Mouse (Mus musculus) hindbrain, embryonic 15.5 days (tissue): ENCODE data around the gene Emc9. TPM values are rescaled to one million over a fixed set of nuclear protein-coding genes. Genes with fewer than 3 reads are reported as not detected.

Source experiments
- ATAC-seq: fragments of 200-750 bp; cut with Nextera tagmentation; 2 replicates; pipeline ENCODE4 v1.8.0; 2017; ENCODE audit warnings: low read depth, moderate number of reproducible peaks, moderate TSS enrichment; ENCODE audit not compliant: low FRiP score
- H3K27ac ChIP-seq: fragments of 300-500 bp; sonication (generic); replicated peaks from 2 replicates; pipeline ENCODE4 v1.5.1; 2015; ENCODE audit warnings: mild to moderate bottlenecking, inconsistent platforms
- H3K27me3 ChIP-seq: fragments of 300-500 bp; sonication (generic); 2 replicates; pipeline ENCODE4 v1.6.1; 2015; ENCODE audit warnings: control low read depth, inconsistent platforms
- H3K36me3 ChIP-seq: fragments of 300-500 bp; sonication (generic); 2 replicates; pipeline ENCODE4 v1.6.1; 2015; ENCODE audit warnings: control low read depth, inconsistent platforms
- H3K4me1 ChIP-seq: fragments of 300-500 bp; sonication (generic); replicated peaks from 2 replicates; pipeline ENCODE4 v1.6.1; 2015; ENCODE audit warnings: control low read depth, inconsistent platforms
- H3K4me2 ChIP-seq: fragments of 300-500 bp; sonication (generic); 2 replicates; pipeline ENCODE4 v1.6.1; 2015; ENCODE audit warnings: moderate library complexity, mild to moderate bottlenecking, inconsistent platforms
- H3K4me3 ChIP-seq: fragments of 300-500 bp; sonication (generic); 2 replicates; pipeline ENCODE4 v1.5.1; 2015; ENCODE audit warnings: mild to moderate bottlenecking, inconsistent platforms
- H3K9ac ChIP-seq: fragments of 300-500 bp; sonication (generic); 2 replicates; pipeline ENCODE4 v1.6.1; 2015; ENCODE audit warnings: inconsistent platforms
- H3K9me3 ChIP-seq: fragments of 300-500 bp; sonication (generic); 2 replicates; pipeline ENCODE4 v1.6.1; 2016; ENCODE audit warnings: control low read depth, inconsistent platforms
- WGBS: fragments of 180-500 bp; shearing (Covaris S2); methylation state at CpG from one replicate; pipeline ENCODE4 v1.1.7; 2015; 5-methylcytosine and 5-hydroxymethylcytosine counted together
- polyA plus RNA-seq: library from polyadenylated mRNA; unstranded; fragments of >200 nt; fragmentation: Nextera tagmentation; extraction: Ambion mirVana; gene quantifications from 2 replicates; pipeline ENCODE4 v1.2.1, GENCODE M21; 2015

Gene Emc9
- polyA plus RNA-seq, result 42.0 and 48.9 TPM in 2 replicates

DNA sequence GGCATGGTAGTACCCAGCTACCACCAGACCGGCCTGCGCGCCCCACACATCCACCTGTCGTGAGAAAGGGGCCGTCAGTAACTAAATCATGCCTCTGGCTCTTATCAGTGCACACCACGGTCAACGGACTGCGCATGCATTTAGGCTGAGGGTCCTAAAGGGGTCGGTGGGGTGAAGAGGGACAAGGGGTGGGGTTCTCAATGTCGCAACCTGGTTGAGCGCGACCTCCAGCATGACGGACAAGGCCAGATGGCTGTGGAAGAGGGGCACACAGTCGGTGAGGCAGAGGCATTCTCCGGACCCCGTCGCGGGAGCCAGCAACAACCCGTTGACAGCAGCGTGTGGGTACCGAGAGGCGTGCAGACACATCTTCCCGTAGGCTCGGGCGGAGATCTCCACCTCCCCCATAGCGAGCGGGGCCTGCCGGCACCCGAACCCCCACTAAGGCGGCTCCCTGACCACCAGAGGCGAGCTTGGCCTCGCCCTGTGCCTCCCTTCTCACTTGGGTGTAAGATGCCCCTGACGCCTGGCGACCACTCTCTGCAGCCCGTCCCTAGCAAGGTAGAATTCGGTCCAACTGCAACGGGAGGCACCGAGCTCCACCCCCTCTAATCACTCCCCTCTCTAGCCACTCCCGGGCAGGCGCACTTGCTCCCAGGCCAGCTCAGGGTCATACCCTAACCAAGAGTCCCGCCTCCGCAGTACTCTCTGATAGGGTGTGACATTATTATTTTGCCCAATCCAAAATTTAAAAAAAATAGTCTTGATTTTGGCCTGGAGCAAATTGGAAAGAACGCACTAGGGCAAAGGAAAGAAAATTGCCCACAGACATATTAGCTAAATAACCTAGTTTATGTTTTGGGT lies at the start of gene Emc9:
Gene Emc9, minus strand, starts transcription at position 601 of the 864 bp plus-strand sequence.
- Histone ChIP-seq H3K36me3 (peaks cover 26% of the 10 kb centered on the region), H3K27ac (peak within 1 kb of the TSS; percentile 56), H3K4me2 (peak within 1 kb of the TSS; percentile 77), H3K9me3 (no peaks in the 10 kb centered on the region), H3K4me3 (peak within 1 kb of the TSS; percentile 46), H3K27me3 (no peaks in the 10 kb centered on the region), H3K9ac (peak within 1 kb of the TSS; percentile 50), H3K4me1 (peaks cover 16% of the 10 kb centered on the region)
- WGBS, result 3% methylated on average over 43 of the region's 43 CpGs
- ATAC-seq, result peak; percentile 77

DNA sequence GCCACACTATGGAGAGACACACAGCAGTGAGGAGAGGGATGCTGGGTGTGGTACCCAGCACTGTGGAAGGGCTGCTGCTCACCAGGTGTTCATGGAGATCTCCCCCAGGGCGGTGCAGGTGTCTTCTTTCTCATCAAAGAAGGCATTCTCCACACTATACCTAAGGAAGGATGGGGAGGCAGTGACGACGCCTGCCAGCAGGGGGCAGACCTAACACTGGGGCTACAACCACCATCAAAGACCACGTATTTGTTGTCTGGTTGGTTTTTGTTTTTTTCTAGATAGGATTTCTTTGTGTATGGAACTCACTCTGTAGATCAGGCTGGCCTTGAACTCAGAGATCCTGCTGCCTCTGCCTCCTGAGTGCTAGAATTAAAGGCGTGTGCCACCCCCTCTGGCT lies 44.2 kb upstream of the Emc9 start:
- Histone ChIP-seq H3K4me2 (no peak overlapping the region), H3K4me1 (peaks cover 5% of the 10 kb centered on the region), H3K27me3 (no peaks in the 10 kb centered on the region), H3K4me3 (no peak overlapping the region), H3K9ac (no peak overlapping the region), H3K9me3 (no peaks in the 10 kb centered on the region), H3K36me3 (peaks cover 90% of the 10 kb centered on the region), H3K27ac (no peak overlapping the region)
- 48% methylated on average over 5 of the region's 5 CpGs for WGBS
- ATAC-seq, result no peak

DNA sequence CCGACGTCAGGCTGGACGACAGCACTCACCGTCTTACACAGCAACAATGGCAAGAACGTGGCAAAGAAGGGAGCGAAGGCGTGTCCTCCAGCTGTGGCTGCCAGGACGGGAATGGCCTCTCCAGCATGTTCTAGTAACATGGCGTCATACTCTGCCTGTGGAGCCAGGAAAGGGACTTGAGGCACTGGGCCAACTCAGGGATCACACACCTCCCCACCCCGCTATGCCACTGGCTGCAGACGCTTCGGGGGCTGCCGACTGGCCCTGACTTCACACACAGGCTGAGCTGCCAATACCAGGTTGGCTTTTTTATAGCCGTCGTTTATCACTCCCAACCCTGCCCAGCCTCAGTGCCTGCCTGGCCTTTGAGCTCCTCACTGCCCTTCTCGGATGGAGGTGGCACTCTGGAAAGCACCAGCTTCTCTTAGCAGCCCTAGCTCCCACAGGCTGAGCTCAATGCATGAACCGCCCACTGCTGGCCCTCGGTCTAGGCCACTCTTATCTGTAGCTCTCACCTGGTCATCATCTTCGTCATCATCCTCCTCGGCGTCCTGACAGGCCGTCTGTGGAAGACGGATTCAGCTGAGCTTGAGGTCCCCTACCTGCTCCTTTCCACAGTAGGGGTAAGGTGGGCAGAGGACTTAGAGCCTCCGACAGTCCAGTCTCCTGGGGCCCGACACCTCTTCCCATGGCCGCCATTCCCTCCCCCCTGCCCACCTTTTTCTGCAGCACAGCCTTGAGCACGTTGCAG lies 43.1 kb upstream of the Emc9 start:
- Histone ChIP-seq H3K9ac (no peak overlapping the region), H3K4me2 (no peak overlapping the region), H3K4me3 (no peak overlapping the region), H3K9me3 (no peaks in the 10 kb centered on the region), H3K4me1 (no peaks in the 10 kb centered on the region), H3K36me3 (peaks cover 82% of the 10 kb centered on the region), H3K27ac (no peak overlapping the region), H3K27me3 (no peaks in the 10 kb centered on the region)
- WGBS, result 91% methylated on average over 27 of the region's 27 CpGs
- ATAC-seq, result no peak

DNA sequence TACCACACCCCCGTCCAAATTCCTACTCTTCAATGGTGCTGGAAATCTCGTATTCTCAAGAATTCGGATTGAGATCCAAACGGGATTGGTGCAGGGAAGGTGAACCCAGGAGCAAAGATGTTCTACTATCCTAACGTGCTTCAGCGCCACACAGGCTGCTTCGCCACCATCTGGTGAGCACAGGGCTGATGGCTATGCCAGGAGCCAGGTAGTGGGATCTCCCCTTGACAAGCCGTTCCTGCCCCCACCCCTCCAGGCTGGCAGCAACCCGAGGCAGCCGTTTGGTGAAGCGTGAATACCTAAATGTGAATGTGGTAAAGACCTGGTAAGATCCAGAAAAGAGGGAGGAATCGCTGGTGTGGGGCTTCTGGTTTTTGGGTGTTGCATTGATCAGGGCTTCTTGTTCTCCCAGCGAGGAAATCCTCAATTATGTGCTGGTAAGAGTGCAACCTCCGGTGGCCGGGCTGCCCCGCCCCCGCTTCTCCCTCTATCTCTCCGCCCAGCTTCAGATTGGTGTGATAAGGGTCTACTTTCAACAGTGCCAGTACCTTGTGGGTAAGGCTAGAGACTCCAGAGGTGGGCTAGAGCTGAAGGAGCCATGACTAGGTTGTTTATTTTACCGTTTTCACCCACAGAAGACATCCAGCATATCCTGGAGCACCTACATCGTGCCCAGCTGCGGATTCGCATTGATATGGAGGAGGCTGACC lies 33.5 kb upstream of the Emc9 start:
- Histone ChIP-seq H3K4me2 (peak overlapping the region; percentile 42), H3K4me3 (peak overlapping the region; percentile 30), H3K27ac (peak overlapping the region; percentile 39; the same call in 1 of the 2 replicates), H3K36me3 (no peaks in the 10 kb centered on the region), H3K9me3 (no peaks in the 10 kb centered on the region), H3K4me1 (no peaks in the 10 kb centered on the region), H3K27me3 (no peaks in the 10 kb centered on the region), H3K9ac (peak overlapping the region; percentile 20; the same call in 1 of the 2 replicates)
- ATAC-seq, result peak; percentile 29; the same call in 1 of the 2 replicates
- whole genome bisulfite sequencing, result 53% methylated on average over 22 of the region's 22 CpGs

- peak within 1 kb of the TSS; percentile 42 for H3K4me2 ChIP-seq
- no peaks in the 10 kb centered on the region for H3K27me3 ChIP-seq
- peak within 1 kb of the TSS; percentile 20; the same call in 1 of the 2 replicates for H3K9ac ChIP-seq
- ATAC-seq, result peak; percentile 88
- H3K9me3 ChIP-seq, result no peaks in the 10 kb centered on the region
- no peaks in the 10 kb centered on the region for H3K4me1 ChIP-seq
- WGBS, result 22% methylated on average over 21 of the region's 21 CpGs
- peak within 1 kb of the TSS; percentile 30 for H3K4me3 ChIP-seq
- no peaks in the 10 kb centered on the region for H3K36me3 ChIP-seq
- H3K27ac ChIP-seq, result peak within 1 kb of the TSS; percentile 39
Measured at GRCm38 (mm10) chr14:55617822-55618221, 32.7 kb upstream of the Emc9 start, which contains the start of gene Rec8. TSS of gene Rec8 (plus strand) at chr14:55618037.

GRCm38 (mm10) chr14:55616844-55617243 lies 31.7 kb upstream of the Emc9 start:
- Histone ChIP-seq H3K4me3 (no peak overlapping the region), H3K27ac (no peak overlapping the region), H3K9ac (no peak overlapping the region), H3K9me3 (no peaks in the 10 kb centered on the region), H3K27me3 (no peaks in the 10 kb centered on the region), H3K4me2 (no peak overlapping the region), H3K36me3 (no peaks in the 10 kb centered on the region), H3K4me1 (no peaks in the 10 kb centered on the region)
- no peak for ATAC-seq
- WGBS, result 78% methylated on average over 2 of the region's 2 CpGs

GRCm38 (mm10) chr14:55615876-55616275 lies 30.8 kb upstream of the Emc9 start:
- no peaks in the 10 kb centered on the region for H3K9me3 ChIP-seq
- H3K36me3 ChIP-seq, result no peaks in the 10 kb centered on the region
- H3K27me3 ChIP-seq, result no peaks in the 10 kb centered on the region
- ATAC-seq, result no peak
- no peak overlapping the region for H3K4me2 ChIP-seq
- no peak overlapping the region for H3K27ac ChIP-seq
- no peak overlapping the region for H3K9ac ChIP-seq
- H3K4me3 ChIP-seq, result no peak overlapping the region
- H3K4me1 ChIP-seq, result no peaks in the 10 kb centered on the region
- 43% methylated on average over 2 of the region's 2 CpGs for WGBS

GRCm38 (mm10) chr14:55614565-55615178 lies 29.6 kb upstream of the Emc9 start:
- 82% methylated on average over 7 of the region's 7 CpGs for WGBS
- Histone ChIP-seq H3K4me3 (no peak overlapping the region), H3K4me2 (no peak overlapping the region), H3K9ac (no peak overlapping the region), H3K27ac (no peak overlapping the region), H3K9me3 (no peaks in the 10 kb centered on the region), H3K4me1 (no peaks in the 10 kb centered on the region), H3K27me3 (no peaks in the 10 kb centered on the region), H3K36me3 (peaks cover 3% of the 10 kb centered on the region)
- ATAC-seq, result no peak

DNA sequence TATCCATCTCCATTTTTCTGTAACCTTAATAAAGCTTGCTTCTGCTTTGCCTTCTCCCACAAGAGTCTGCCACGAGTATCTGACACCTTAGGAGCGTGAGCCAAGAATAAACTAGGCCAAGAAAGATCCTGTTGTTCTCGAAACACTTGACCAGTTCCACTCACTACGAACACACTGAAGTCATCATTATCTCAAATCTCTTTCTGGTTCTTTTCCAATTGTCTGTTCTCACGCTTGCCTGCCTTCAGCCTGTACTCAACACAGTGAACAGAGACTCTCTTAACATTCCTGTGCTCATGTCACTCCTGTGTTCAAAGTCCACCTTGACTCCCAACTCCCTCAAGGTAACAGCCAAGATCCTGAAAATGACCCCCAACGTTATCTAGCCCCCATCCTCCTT lies 28.2 kb upstream of the Emc9 start:
- Histone ChIP-seq H3K4me1 (no peaks in the 10 kb centered on the region), H3K36me3 (peaks cover 14% of the 10 kb centered on the region), H3K9ac (no peak overlapping the region), H3K27ac (no peak overlapping the region), H3K27me3 (no peaks in the 10 kb centered on the region), H3K4me2 (no peak overlapping the region), H3K4me3 (no peak overlapping the region), H3K9me3 (no peaks in the 10 kb centered on the region)
- 70% methylated on average over 6 of the region's 6 CpGs for WGBS
- no peak for ATAC-seq

GRCm38 (mm10) chr14:55608339-55608738 lies 23.2 kb upstream of the Emc9 start:
- 96% methylated on average over 6 of the region's 6 CpGs for WGBS
- no peak overlapping the region for H3K4me2 ChIP-seq
- H3K9ac ChIP-seq, result no peak overlapping the region
- ATAC-seq, result no peak
- no peak overlapping the region for H3K4me3 ChIP-seq
- peaks cover 11% of the 10 kb centered on the region; the same call in 1 of the 2 replicates for H3K4me1 ChIP-seq
- peaks cover 42% of the 10 kb centered on the region for H3K36me3 ChIP-seq
- H3K9me3 ChIP-seq, result no peaks in the 10 kb centered on the region
- no peak overlapping the region for H3K27ac ChIP-seq
- no peaks in the 10 kb centered on the region for H3K27me3 ChIP-seq

DNA sequence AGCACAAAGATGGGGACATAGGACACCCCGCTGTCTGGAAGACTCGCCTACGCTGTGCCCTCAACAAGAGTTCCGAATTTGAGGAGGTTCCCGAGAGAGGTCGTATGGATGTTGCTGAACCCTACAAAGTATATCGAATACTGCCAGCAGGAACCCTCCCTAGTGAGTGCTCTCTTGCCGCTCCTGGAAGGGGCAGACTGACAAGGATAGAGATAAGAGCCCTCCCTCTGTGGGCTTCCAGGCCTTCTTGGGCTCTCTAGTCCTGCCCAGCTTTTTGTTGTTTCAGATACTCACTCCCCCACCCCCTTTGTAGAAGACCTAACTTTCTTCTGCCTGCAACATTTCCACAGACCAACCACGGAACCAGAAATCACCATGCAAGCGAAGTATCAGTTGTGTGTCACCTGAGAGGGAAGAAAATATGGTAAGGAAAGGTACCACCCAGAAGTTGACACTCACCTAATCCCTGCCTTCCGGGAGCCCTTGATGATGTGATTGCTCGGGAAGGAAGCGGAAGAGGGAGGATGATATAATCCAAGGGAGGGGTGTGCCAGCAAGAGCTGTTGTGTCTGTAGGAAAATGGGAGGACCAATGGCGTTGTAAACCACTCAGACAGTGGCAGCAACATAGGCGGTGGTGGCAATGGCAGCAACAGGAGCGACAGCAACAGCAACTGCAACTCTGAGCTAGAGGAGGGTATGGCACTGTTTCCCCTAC lies 20.8 kb upstream of the Emc9 start:
- peaks cover 67% of the 10 kb centered on the region for H3K36me3 ChIP-seq
- no peaks in the 10 kb centered on the region for H3K9me3 ChIP-seq
- H3K27ac ChIP-seq, result no peak overlapping the region
- no peak for ATAC-seq
- no peak overlapping the region for H3K4me3 ChIP-seq
- WGBS, result 96% methylated on average over 16 of the region's 16 CpGs
- H3K27me3 ChIP-seq, result no peaks in the 10 kb centered on the region
- H3K4me1 ChIP-seq, result peaks cover 11% of the 10 kb centered on the region; the same call in 1 of the 2 replicates
- H3K4me2 ChIP-seq, result no peak overlapping the region
- H3K9ac ChIP-seq, result no peak overlapping the region
